Mouse (Mus musculus) hindbrain, embryonic 15.5 days (tissue): ENCODE data around the gene Spata45. TPM values are rescaled to one million over a fixed set of nuclear protein-coding genes. Genes with fewer than 3 reads are reported as not detected.
A peak's percentile ranks its signal among the peaks of the same experiment; 100 is the strongest.

Experiments used
- ATAC-seq: fragments of 200-750 bp; cut with Nextera tagmentation; 2 replicates; pipeline ENCODE4 v1.8.0; 2017; ENCODE audit warnings: low read depth, moderate number of reproducible peaks, moderate TSS enrichment; ENCODE audit not compliant: low FRiP score
- H3K27ac ChIP-seq: fragments of 300-500 bp; sonication (generic); replicated peaks from 2 replicates; pipeline ENCODE4 v1.5.1; 2015; ENCODE audit warnings: mild to moderate bottlenecking, inconsistent platforms
- H3K27me3 ChIP-seq: fragments of 300-500 bp; sonication (generic); 2 replicates; pipeline ENCODE4 v1.6.1; 2015; ENCODE audit warnings: control low read depth, inconsistent platforms
- H3K36me3 ChIP-seq: fragments of 300-500 bp; sonication (generic); 2 replicates; pipeline ENCODE4 v1.6.1; 2015; ENCODE audit warnings: control low read depth, inconsistent platforms
- H3K4me1 ChIP-seq: fragments of 300-500 bp; sonication (generic); replicated peaks from 2 replicates; pipeline ENCODE4 v1.6.1; 2015; ENCODE audit warnings: control low read depth, inconsistent platforms
- H3K4me2 ChIP-seq: fragments of 300-500 bp; sonication (generic); 2 replicates; pipeline ENCODE4 v1.6.1; 2015; ENCODE audit warnings: moderate library complexity, mild to moderate bottlenecking, inconsistent platforms
- H3K4me3 ChIP-seq: fragments of 300-500 bp; sonication (generic); 2 replicates; pipeline ENCODE4 v1.5.1; 2015; ENCODE audit warnings: mild to moderate bottlenecking, inconsistent platforms
- H3K9ac ChIP-seq: fragments of 300-500 bp; sonication (generic); 2 replicates; pipeline ENCODE4 v1.6.1; 2015; ENCODE audit warnings: inconsistent platforms
- H3K9me3 ChIP-seq: fragments of 300-500 bp; sonication (generic); 2 replicates; pipeline ENCODE4 v1.6.1; 2016; ENCODE audit warnings: control low read depth, inconsistent platforms
- WGBS: fragments of 180-500 bp; shearing (Covaris S2); methylation state at CpG from one replicate; pipeline ENCODE4 v1.1.7; 2015; 5-methylcytosine and 5-hydroxymethylcytosine counted together
- polyA plus RNA-seq: library from polyadenylated mRNA; unstranded; fragments of >200 nt; fragmentation: Nextera tagmentation; extraction: Ambion mirVana; gene quantifications from 2 replicates; pipeline ENCODE4 v1.2.1, GENCODE M21; 2015

Gene Spata45
- polyA plus RNA-seq, 1 experiment from 2014 or later: not detected

GRCm38 (mm10) chr1:191045264-191045663, 8.8 kb downstream of the Spata45 start:
- H3K36me3 ChIP-seq: no peaks in the 10 kb centered on the region
- no peak overlapping the region for H3K27ac ChIP-seq
- H3K4me3 ChIP-seq: no peak overlapping the region
- WGBS: 97% methylated on average over 2 of the region's 2 CpGs
- H3K9ac ChIP-seq: no peak overlapping the region
- H3K4me2 ChIP-seq: no peak overlapping the region
- H3K4me1 ChIP-seq: no peaks in the 10 kb centered on the region
- no peaks in the 10 kb centered on the region for H3K9me3 ChIP-seq
- no peak for ATAC-seq
- no peaks in the 10 kb centered on the region for H3K27me3 ChIP-seq

GRCm38 (mm10) chr1:191046231-191046824, 9.9 kb downstream of the Spata45 start:
- 67% methylated on average over 7 of the region's 7 CpGs for WGBS
- Histone ChIP-seq H3K27ac (no peak overlapping the region), H3K9me3 (no peaks in the 10 kb centered on the region), H3K4me2 (no peak overlapping the region), H3K27me3 (no peaks in the 10 kb centered on the region), H3K9ac (no peak overlapping the region), H3K4me3 (no peak overlapping the region), H3K36me3 (no peaks in the 10 kb centered on the region), H3K4me1 (no peaks in the 10 kb centered on the region)
- ATAC-seq: peak; percentile 63; the same call in 1 of the 2 replicates

GRCm38 (mm10) chr1:191053555-191053954, 17.1 kb downstream of the Spata45 start:
- Histone ChIP-seq H3K9me3 (no peaks in the 10 kb centered on the region), H3K27me3 (no peaks in the 10 kb centered on the region), H3K9ac (no peak overlapping the region), H3K27ac (no peak overlapping the region), H3K4me3 (no peak overlapping the region), H3K4me1 (no peaks in the 10 kb centered on the region), H3K4me2 (no peak overlapping the region), H3K36me3 (no peaks in the 10 kb centered on the region; the same call in 1 of the 2 replicates)
- WGBS: 89% methylated on average over 3 of the region's 3 CpGs
- ATAC-seq: no peak

GRCm38 (mm10) chr1:191054870-191055532, 18.6 kb downstream of the Spata45 start:
- Histone ChIP-seq H3K9me3 (no peaks in the 10 kb centered on the region), H3K27ac (no peak overlapping the region), H3K9ac (no peak overlapping the region), H3K4me3 (no peak overlapping the region), H3K36me3 (no peaks in the 10 kb centered on the region; the same call in 1 of the 2 replicates), H3K4me2 (no peak overlapping the region), H3K27me3 (no peaks in the 10 kb centered on the region), H3K4me1 (no peaks in the 10 kb centered on the region)
- no peak for ATAC-seq
- 79% methylated on average over 8 of the region's 8 CpGs for WGBS

GRCm38 (mm10) chr1:191055533-191055873, 19.1 kb downstream of the Spata45 start:
- H3K36me3 ChIP-seq: no peaks in the 10 kb centered on the region; the same call in 1 of the 2 replicates
- H3K9ac ChIP-seq: no peak overlapping the region
- H3K27ac ChIP-seq: no peak overlapping the region
- no peaks in the 10 kb centered on the region for H3K4me1 ChIP-seq
- 72% methylated on average over 2 of the region's 2 CpGs for WGBS
- no peak for ATAC-seq
- H3K4me3 ChIP-seq: no peak overlapping the region
- H3K9me3 ChIP-seq: no peaks in the 10 kb centered on the region
- no peak overlapping the region for H3K4me2 ChIP-seq
- no peaks in the 10 kb centered on the region for H3K27me3 ChIP-seq

- H3K27me3 ChIP-seq: no peaks in the 10 kb centered on the region
- no peaks in the 10 kb centered on the region; the same call in 1 of the 2 replicates for H3K36me3 ChIP-seq
- WGBS: 66% methylated on average over 3 of the region's 3 CpGs
- no peak overlapping the region for H3K4me3 ChIP-seq
- H3K9ac ChIP-seq: no peak overlapping the region
- peaks cover 7% of the 10 kb centered on the region for H3K4me1 ChIP-seq
- no peak for ATAC-seq
- H3K4me2 ChIP-seq: no peak overlapping the region
- H3K9me3 ChIP-seq: no peaks in the 10 kb centered on the region
- no peak overlapping the region for H3K27ac ChIP-seq
Measured at GRCm38 (mm10) chr1:191057461-191057860, 21.0 kb downstream of the Spata45 start.

- 5% methylated on average over 15 of the region's 15 CpGs for WGBS
- H3K36me3 ChIP-seq: no peaks in the 10 kb centered on the region
- no peaks in the 10 kb centered on the region for H3K9me3 ChIP-seq
- peak overlapping the region; percentile 89 for H3K4me2 ChIP-seq
- ATAC-seq: no peak; the same call in 1 of the 2 replicates
- peaks cover 18% of the 10 kb centered on the region for H3K4me1 ChIP-seq
- peak overlapping the region; percentile 84 for H3K27ac ChIP-seq
- H3K4me3 ChIP-seq: peak overlapping the region; percentile 88
- peak overlapping the region; percentile 86 for H3K9ac ChIP-seq
- H3K27me3 ChIP-seq: no peaks in the 10 kb centered on the region
Measured at GRCm38 (mm10) chr1:191062241-191062780, 25.9 kb downstream of the Spata45 start.

- peak; percentile 93 for ATAC-seq
- under 1% methylated on average over 56 of the region's 56 CpGs for WGBS
Measured at GRCm38 (mm10) chr1:191062781-191063485, 26.5 kb downstream of the Spata45 start, which contains the start of the genes Tatdn3 and Nsl1. Tatdn3 (minus strand) TSS chr1:191062932. Nsl1 (plus strand) TSS chr1:191063012.

GRCm38 (mm10) chr1:191063700-191064099, 27.3 kb downstream of the Spata45 start:
- peaks cover 18% of the 10 kb centered on the region for H3K4me1 ChIP-seq
- H3K4me3 ChIP-seq: peak overlapping the region; percentile 88
- 70% methylated on average over 9 of the region's 9 CpGs for WGBS
- no peak overlapping the region for H3K27ac ChIP-seq
- no peak for ATAC-seq
- H3K9ac ChIP-seq: no peak overlapping the region
- H3K9me3 ChIP-seq: no peaks in the 10 kb centered on the region
- H3K4me2 ChIP-seq: peak overlapping the region; percentile 89
- H3K27me3 ChIP-seq: no peaks in the 10 kb centered on the region
- no peaks in the 10 kb centered on the region for H3K36me3 ChIP-seq

More at GRCm38 (mm10) chr1:191062781-191063485, 26.5 kb downstream of the Spata45 start, which contains the start of the genes Tatdn3 and Nsl1:
- no peaks in the 10 kb centered on the region for H3K27me3 ChIP-seq
- H3K9ac ChIP-seq: peak within 1 kb of the TSS; percentile 86
- H3K4me2 ChIP-seq: peak within 1 kb of the TSS; percentile 89
- no peaks in the 10 kb centered on the region for H3K9me3 ChIP-seq
- H3K4me1 ChIP-seq: peaks cover 18% of the 10 kb centered on the region
- H3K4me3 ChIP-seq: peak within 1 kb of the TSS; percentile 88
- H3K27ac ChIP-seq: peak within 1 kb of the TSS; percentile 84
- no peaks in the 10 kb centered on the region for H3K36me3 ChIP-seq

- no peak overlapping the region for H3K27ac ChIP-seq
- no peaks in the 10 kb centered on the region for H3K9me3 ChIP-seq
- no peak overlapping the region for H3K4me3 ChIP-seq
- no peaks in the 10 kb centered on the region for H3K27me3 ChIP-seq
- H3K36me3 ChIP-seq: no peaks in the 10 kb centered on the region
- H3K4me1 ChIP-seq: peaks cover 18% of the 10 kb centered on the region
- no peak overlapping the region for H3K4me2 ChIP-seq
- ATAC-seq: no peak
- no peak overlapping the region for H3K9ac ChIP-seq
- WGBS: 89% methylated on average over 2 of the region's 2 CpGs
Measured at GRCm38 (mm10) chr1:191064535-191064934, 28.1 kb downstream of the Spata45 start.

- H3K9ac ChIP-seq: no peak overlapping the region
- no peak overlapping the region for H3K4me3 ChIP-seq
- no peak overlapping the region for H3K27ac ChIP-seq
- H3K9me3 ChIP-seq: no peaks in the 10 kb centered on the region
- no peak overlapping the region for H3K4me2 ChIP-seq
- no peaks in the 10 kb centered on the region for H3K27me3 ChIP-seq
- peaks cover 18% of the 10 kb centered on the region for H3K4me1 ChIP-seq
- no peak for ATAC-seq
- 91% methylated on average over 4 of the region's 4 CpGs for WGBS
- no peaks in the 10 kb centered on the region for H3K36me3 ChIP-seq
Measured at GRCm38 (mm10) chr1:191065188-191065587, 28.7 kb downstream of the Spata45 start.

- no peaks in the 10 kb centered on the region for H3K27me3 ChIP-seq
Measured at GRCm38 (mm10) chr1:191068377-191068776, 31.9 kb downstream of the Spata45 start.

More at GRCm38 (mm10) chr1:191068377-191068776, 31.9 kb downstream of the Spata45 start:
- Histone ChIP-seq H3K4me1 (peaks cover 7% of the 10 kb centered on the region), H3K4me3 (no peak overlapping the region), H3K27ac (no peak overlapping the region), H3K9me3 (no peaks in the 10 kb centered on the region), H3K9ac (no peak overlapping the region), H3K4me2 (no peak overlapping the region), H3K36me3 (no peaks in the 10 kb centered on the region)
- ATAC-seq: no peak
- WGBS: 83% methylated on average over 5 of the region's 5 CpGs
